Mouse (Mus musculus): ENCODE measurements around the gene H2-DMb1. TPM values are rescaled to one million over a fixed set of nuclear protein-coding genes. Genes with fewer than 3 reads are reported as not detected.
A peak's percentile ranks its signal among the peaks of the same experiment; 100 is the strongest.

Gene H2-DMb1
- total RNA-seq, 2 experiments from 2014 or later, result 1.1 to 1.7 TPM

GRCm38 (mm10) chr17:34118113-34118872, 34.6 kb upstream of the H2-DMb1 start:
- peak overlapping the region; percentile 84 for H3K27ac ChIP-seq
- TF ChIP-seq CTCF (IDR thresholded peaks at IDR 0.05), result no peak
- intact Hi-C loops (cut with DNase I), result loop anchor here (2.0 kb wide), 1 partner anchor 85 kb away; no protein-coding TSS in a partner anchor
- DNase-seq (ENCODE audit: extremely low spot score in 1 of 2, low spot score in 2 of 2), result peak; percentile 54 to 59
- H3K4me3 ChIP-seq, result peak overlapping the region; percentile 90

- TF ChIP-seq CTCF (IDR thresholded peaks at IDR 0.05), result no peak
- H3K4me3 ChIP-seq, result peak overlapping the region; percentile 90
- peak overlapping the region; percentile 84 for H3K27ac ChIP-seq
- no peak for DNase-seq (ENCODE audit: extremely low spot score in 1 of 2, low spot score in 2 of 2)
- intact Hi-C loops (cut with DNase I), result loop anchor here (2.0 kb wide), 1 partner anchor 86 kb away; no protein-coding TSS in a partner anchor
Measured at GRCm38 (mm10) chr17:34118873-34119248, 34.0 kb upstream of the H2-DMb1 start.

- TF ChIP-seq CTCF (IDR thresholded peaks at IDR 0.05), result no peak; the same call in 1 of the 2 replicates
Measured at GRCm38 (mm10) chr17:34119249-34120179, 33.4 kb upstream of the H2-DMb1 start, which contains the start of gene H2-DMa. H2-DMa (plus strand) TSS chr17:34119541.

GRCm38 (mm10) chr17:34120180-34120723, 32.6 kb upstream of the H2-DMb1 start:
- no peak for TF ChIP-seq CTCF (IDR thresholded peaks at IDR 0.05)
- peak overlapping the region; percentile 81 for H3K4me3 ChIP-seq
- peak overlapping the region; percentile 100 for H3K27ac ChIP-seq
- peak; percentile 84 to 88 for DNase-seq (ENCODE audit: extremely low spot score in 1 of 2, low spot score in 2 of 2)
- intact Hi-C loops (cut with DNase I), result loop anchor here (5.0 to 10.0 kb wide), 2 partner anchors 467 to 775 kb away; partner anchors contain the start of genes C2, Ehmt2 and Gpsm3

More at GRCm38 (mm10) chr17:34119249-34120179, 33.4 kb upstream of the H2-DMb1 start, which contains the start of gene H2-DMa:
- intact Hi-C loops (cut with DNase I), result loop anchor here (2.0 to 10.0 kb wide), 3 partner anchors 87 to 775 kb away; partner anchors contain the start of genes C2, Ehmt2 and Gpsm3
- peak within 1 kb of the TSS; percentile 90 for H3K4me3 ChIP-seq
- peak within 1 kb of the TSS; percentile 100 for H3K27ac ChIP-seq
- peak; percentile 99 for DNase-seq (ENCODE audit: extremely low spot score in 1 of 2, low spot score in 2 of 2)

GRCm38 (mm10) chr17:34120814-34121171, 32.1 kb upstream of the H2-DMb1 start:
- peak overlapping the region; percentile 100 for H3K27ac ChIP-seq
- H3K4me3 ChIP-seq, result peak overlapping the region; percentile 81
- peak; percentile 74 to 78 for DNase-seq (ENCODE audit: extremely low spot score in 1 of 2, low spot score in 2 of 2)
- TF ChIP-seq CTCF (IDR thresholded peaks at IDR 0.05), result peak; percentile 31
- intact Hi-C loops (cut with DNase I), result loop anchor here (5.0 to 10.0 kb wide), 2 partner anchors 467 to 774 kb away; partner anchors contain the start of genes C2, Ehmt2 and Gpsm3

GRCm38 (mm10) chr17:34121172-34121878, 31.5 kb upstream of the H2-DMb1 start:
- Histone ChIP-seq H3K4me3 (peak overlapping the region; percentile 81), H3K27ac (peak overlapping the region; percentile 100)
- no peak for TF ChIP-seq CTCF (IDR thresholded peaks at IDR 0.05)
- intact Hi-C loops (cut with DNase I), result loop anchor here (5.0 to 10.0 kb wide), 2 partner anchors 466 to 773 kb away; partner anchors contain the start of genes C2, Ehmt2 and Gpsm3
- peak; percentile 88 for DNase-seq (ENCODE audit: extremely low spot score in 1 of 2, low spot score in 2 of 2)

- H3K4me3 ChIP-seq, result peak overlapping the region; percentile 81
- no peak for TF ChIP-seq CTCF (IDR thresholded peaks at IDR 0.05)
- peak in 1 of 2 experiments; percentile 61 for DNase-seq (ENCODE audit: extremely low spot score in 1 of 2, low spot score in 2 of 2)
- intact Hi-C loops (cut with DNase I), result loop anchor here (5.0 to 10.0 kb wide), 2 partner anchors 465 to 773 kb away; partner anchors contain the start of genes C2, Ehmt2 and Gpsm3
- peak overlapping the region; percentile 100 for H3K27ac ChIP-seq
Measured at GRCm38 (mm10) chr17:34121879-34122187, 31.0 kb upstream of the H2-DMb1 start.

- peak; percentile 97 for DNase-seq (ENCODE audit: extremely low spot score in 1 of 2, low spot score in 2 of 2)
- Histone ChIP-seq H3K27ac (peak within 1 kb of the TSS; percentile 100), H3K4me3 (peak within 1 kb of the TSS; percentile 81)
- intact Hi-C loops (cut with DNase I), result loop anchor here (5.0 to 10.0 kb wide), 2 partner anchors 465 to 772 kb away; partner anchors contain the start of genes C2, Ehmt2 and Gpsm3
- peak; percentile 18 for TF ChIP-seq CTCF (IDR thresholded peaks at IDR 0.05)
Measured at GRCm38 (mm10) chr17:34122188-34122984, 30.5 kb upstream of the H2-DMb1 start, which contains the start of gene Brd2. Brd2 (minus strand) TSS chr17:34122634.

- peak overlapping the region; percentile 81 for H3K4me3 ChIP-seq
- peak overlapping the region; percentile 100 for H3K27ac ChIP-seq
- no peak for TF ChIP-seq CTCF (IDR thresholded peaks at IDR 0.05)
- intact Hi-C loops (cut with DNase I), result loop anchor here (5.0 to 10.0 kb wide), 2 partner anchors 464 to 772 kb away; partner anchors contain the start of genes C2, Ehmt2 and Gpsm3
- no peak for DNase-seq (ENCODE audit: extremely low spot score in 1 of 2, low spot score in 2 of 2)
Measured at GRCm38 (mm10) chr17:34123111-34123510, 29.8 kb upstream of the H2-DMb1 start.

Data from left cerebral cortex, adult 2 months (tissue).